Mouse (Mus musculus): ENCODE results near the gene Spo11. TPM values are rescaled to one million over a fixed set of nuclear protein-coding genes. Genes with fewer than 3 reads are reported as not detected.

The Spo11 gene
- total RNA-seq (2023) = 1 to 10 TPM; 2.1 to 2.2 TPM

DNA sequence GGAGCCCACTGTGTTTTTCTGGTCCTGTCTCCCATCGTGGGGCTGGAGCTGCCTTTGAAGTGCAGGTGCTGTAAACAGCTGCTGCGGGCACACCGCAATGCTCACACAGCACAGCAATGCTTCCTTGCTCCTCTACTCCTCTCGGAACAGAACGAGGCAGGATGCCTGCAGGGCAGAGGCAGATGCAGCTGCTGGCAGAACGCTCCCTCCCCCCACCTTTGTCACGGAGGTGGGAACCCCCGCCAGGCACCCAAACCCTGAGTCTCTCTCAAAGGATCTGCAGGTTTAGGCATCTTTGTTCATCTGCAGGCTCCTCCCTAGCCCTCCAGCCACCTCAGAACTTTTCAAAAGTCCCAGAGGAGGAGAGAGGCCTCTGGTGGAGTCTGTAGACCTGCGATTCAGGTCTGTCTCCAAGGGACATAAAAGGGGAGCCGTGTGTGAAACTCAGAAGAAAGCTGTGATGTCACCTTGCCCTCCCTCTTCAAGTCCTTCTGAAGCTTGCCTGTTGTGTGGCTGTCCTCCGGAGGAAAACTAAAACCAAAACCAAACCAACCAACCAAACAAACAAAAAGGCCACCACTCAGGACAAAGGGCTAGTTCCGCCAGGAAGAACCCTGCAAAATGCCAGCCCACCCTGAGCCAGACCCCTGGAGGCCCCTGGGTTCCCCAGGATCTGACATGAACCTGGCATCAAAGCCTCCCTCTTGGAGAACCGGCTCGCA, at the start of gene Spo11:
TSS of gene Spo11 (plus strand) at position 292 of the 722 bp plus-strand sequence.

DNA sequence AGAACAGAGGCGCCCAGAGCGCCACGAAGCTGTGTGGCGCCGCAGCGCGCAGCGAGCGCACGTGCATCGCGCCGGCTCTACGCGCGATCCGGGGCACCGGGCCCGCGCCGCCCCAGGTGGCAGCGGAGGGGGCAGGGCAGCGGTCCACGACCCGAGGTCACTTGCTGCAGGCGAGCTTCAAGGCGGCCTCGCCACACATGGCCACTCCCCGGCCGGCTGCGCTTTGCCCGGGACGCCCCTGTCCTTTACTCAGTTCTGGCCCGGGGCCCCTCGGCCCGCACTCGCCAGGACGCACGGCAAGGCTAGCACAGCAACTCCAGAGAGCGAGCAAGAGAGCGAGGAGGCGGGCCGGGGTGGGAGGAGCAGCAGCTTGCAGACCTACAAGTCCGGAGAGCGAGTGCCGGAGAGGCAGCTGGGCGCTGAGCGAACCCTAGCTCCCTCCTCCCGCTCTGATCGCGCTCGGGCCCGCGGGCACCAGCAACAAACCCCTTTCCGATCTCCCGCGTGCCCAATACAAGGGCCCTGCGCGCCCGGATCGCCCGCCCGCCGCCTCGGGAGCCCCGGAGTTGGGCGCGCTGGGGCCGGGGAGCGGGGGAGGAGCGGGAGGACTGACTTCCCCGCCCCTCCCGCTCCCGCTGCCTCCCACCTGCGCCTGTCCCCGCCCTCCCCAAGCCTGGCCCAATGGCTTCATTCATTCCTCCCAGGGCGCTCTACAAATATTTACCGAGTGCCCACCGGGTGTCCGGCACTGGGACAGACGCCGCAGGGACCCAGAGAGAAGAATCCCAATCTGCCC, 37.3 kb upstream of the Spo11 start, which contains the start of gene Bmp7:
TSS of gene Bmp7 (minus strand) at position 319 of the 796 bp plus-strand sequence.

DNA sequence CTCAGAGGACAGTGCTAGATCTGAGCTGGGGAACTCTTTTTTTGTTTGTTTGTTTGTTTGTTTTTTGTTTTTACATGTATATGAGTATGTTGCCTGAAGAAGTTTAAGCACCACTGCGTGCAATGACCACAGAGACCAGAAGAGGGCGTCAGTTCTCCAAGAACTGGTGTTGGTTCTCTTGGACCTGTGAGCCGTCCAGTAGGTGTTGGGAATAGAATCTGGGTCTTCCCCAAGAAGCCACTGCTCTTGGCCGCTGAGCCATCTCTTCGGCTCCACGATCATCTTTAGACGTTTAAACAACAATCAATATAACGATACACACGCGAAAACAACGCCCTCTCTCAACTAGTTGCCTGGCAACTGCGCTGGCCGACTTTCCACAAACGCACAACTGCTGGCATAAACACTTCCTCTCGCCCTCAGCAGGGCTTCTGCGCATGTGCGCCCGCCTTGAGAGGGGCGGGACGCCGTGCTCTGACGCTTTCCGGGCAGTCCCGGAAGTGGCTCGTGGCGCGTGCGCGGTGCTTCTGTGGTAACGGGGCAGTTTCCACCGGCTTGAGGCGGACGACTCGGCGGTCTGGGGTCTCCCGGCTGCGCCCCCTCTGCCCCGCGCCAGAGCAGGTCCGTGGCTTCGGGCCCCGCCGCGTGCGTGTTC, 22.3 kb downstream of the Spo11 start, which contains the start of gene Rae1:
TSS of gene Rae1 (plus strand) at position 488 of the 655 bp plus-strand sequence.

DNA sequence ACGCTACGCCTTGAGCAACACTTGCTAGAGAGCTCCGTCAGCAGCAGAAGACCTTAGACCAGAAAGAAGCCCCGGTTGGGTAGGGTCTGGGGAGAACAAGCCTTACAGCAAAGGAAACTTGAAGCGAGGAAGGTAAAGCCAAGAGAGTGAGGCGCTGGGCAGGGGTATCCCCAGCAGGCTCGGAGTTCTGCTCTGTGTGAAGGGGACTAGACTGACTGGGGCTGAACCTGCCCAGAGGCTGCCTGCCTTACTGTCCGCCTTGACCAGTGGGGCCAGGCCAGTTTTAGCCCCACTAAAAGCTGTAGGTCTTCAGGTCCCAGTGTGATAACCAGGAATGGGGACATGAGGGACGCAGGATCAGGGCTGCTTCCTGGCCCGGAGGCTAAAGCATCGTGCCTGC, 42.9 kb downstream of the Spo11 start, which contains the start of gene Rbm38:
TSS of gene Rbm38 (plus strand) at position 69 of the 400 bp plus-strand sequence.

Other genes with a start within 250 kb of the Spo11 start
- 1 to 10 TPM; 4.7 to 5.1 TPM for gene Bmp7, start 37.4 kb upstream of the Spo11 start, total RNA-seq (2023)
- 10 to 100 TPM; 86.4 to 96.3 TPM for gene Rae1, start 22.4 kb downstream of the Spo11 start, total RNA-seq (2023)
- gene Rbm38, start 42.8 kb downstream of the Spo11 start, total RNA-seq (2023) = 100 to 1,000 TPM; 228 to 242 TPM
- not detected for gene Ctcfl, start 141.8 kb downstream of the Spo11 start, total RNA-seq (2023)
- gene Pck1, start 175.3 kb downstream of the Spo11 start, total RNA-seq (2023) = not detected
- gene Zbp1, start 241.2 kb downstream of the Spo11 start, total RNA-seq (2023) = 100 to 1,000 TPM in 1 of 2 experiments, 10 to 100 TPM in 1; 83.1 to 105 TPM

All from T-cell, adult 66 days (primary cell).